Mouse (Mus musculus) hindbrain, embryonic 16.5 days (tissue): ENCODE measurements around the gene Alkbh3. TPM values are rescaled to one million over a fixed set of nuclear protein-coding genes. Genes with fewer than 3 reads are reported as not detected.

ENCODE experiments used
- ATAC-seq: fragments of 200-750 bp; cut with Nextera tagmentation; 2 replicates; pipeline ENCODE4 v1.8.0; 2017; ENCODE audit warnings: moderate TSS enrichment, moderate library complexity
- H3K27ac ChIP-seq: fragments of 300-500 bp; sonication (generic); 2 replicates; pipeline ENCODE4 v1.5.1; 2014; ENCODE audit warnings: low read depth, mild to moderate bottlenecking, control low read depth, low read length, moderate library complexity
- H3K27me3 ChIP-seq: fragments of 300-500 bp; sonication (generic); replicated peaks from 2 replicates; pipeline ENCODE4 v1.6.1; 2014; ENCODE audit warnings: low read length; ENCODE audit not compliant: control insufficient read depth, insufficient read depth
- H3K36me3 ChIP-seq: fragments of 300-500 bp; sonication (generic); 2 replicates; pipeline ENCODE4 v1.6.1; 2014; ENCODE audit warnings: mild to moderate bottlenecking, low read length, moderate library complexity, mixed read lengths; ENCODE audit not compliant: control insufficient read depth, insufficient read depth
- H3K4me1 ChIP-seq: fragments of 300-500 bp; sonication (generic); 2 replicates; pipeline ENCODE4 v1.6.1; 2014; ENCODE audit warnings: low read depth, low read length; ENCODE audit not compliant: control insufficient read depth, insufficient read depth
- H3K4me2 ChIP-seq: fragments of 300-500 bp; sonication (generic); 2 replicates; pipeline ENCODE4 v1.6.1; 2014; ENCODE audit warnings: mild to moderate bottlenecking, low read length, control low read depth, moderate library complexity
- H3K4me3 ChIP-seq: fragments of 300-500 bp; sonication (generic); 2 replicates; pipeline ENCODE4 v1.5.1; 2014; ENCODE audit warnings: mild to moderate bottlenecking, low read length, control low read depth, moderate library complexity
- H3K9ac ChIP-seq: fragments of 300-500 bp; sonication (generic); 2 replicates; pipeline ENCODE4 v1.6.1; 2014; ENCODE audit warnings: low read depth, mild to moderate bottlenecking, control low read depth, low read length, moderate library complexity
- H3K9me3 ChIP-seq: fragments of 300-500 bp; sonication (generic); 2 replicates; pipeline ENCODE4 v1.6.1; 2014; ENCODE audit warnings: mild to moderate bottlenecking, low read length, moderate library complexity; ENCODE audit not compliant: control insufficient read depth
- WGBS: fragments of 180-500 bp; shearing (Covaris S2); extraction: QIAGEN DNeasy Blood & Tissue Kit; methylation state at CpG from one replicate; pipeline ENCODE4 v1.1.7; 2014; 5-methylcytosine and 5-hydroxymethylcytosine counted together
- polyA plus RNA-seq: library from polyadenylated mRNA; unstranded; fragments of >200 nt; fragmentation: Nextera tagmentation; extraction: Ambion mirVana; gene quantifications from 2 replicates; pipeline ENCODE4 v1.2.1, GENCODE M21; 2015

The Alkbh3 gene
- polyA plus RNA-seq, result 43.6 and 44.7 TPM in 2 replicates

DNA sequence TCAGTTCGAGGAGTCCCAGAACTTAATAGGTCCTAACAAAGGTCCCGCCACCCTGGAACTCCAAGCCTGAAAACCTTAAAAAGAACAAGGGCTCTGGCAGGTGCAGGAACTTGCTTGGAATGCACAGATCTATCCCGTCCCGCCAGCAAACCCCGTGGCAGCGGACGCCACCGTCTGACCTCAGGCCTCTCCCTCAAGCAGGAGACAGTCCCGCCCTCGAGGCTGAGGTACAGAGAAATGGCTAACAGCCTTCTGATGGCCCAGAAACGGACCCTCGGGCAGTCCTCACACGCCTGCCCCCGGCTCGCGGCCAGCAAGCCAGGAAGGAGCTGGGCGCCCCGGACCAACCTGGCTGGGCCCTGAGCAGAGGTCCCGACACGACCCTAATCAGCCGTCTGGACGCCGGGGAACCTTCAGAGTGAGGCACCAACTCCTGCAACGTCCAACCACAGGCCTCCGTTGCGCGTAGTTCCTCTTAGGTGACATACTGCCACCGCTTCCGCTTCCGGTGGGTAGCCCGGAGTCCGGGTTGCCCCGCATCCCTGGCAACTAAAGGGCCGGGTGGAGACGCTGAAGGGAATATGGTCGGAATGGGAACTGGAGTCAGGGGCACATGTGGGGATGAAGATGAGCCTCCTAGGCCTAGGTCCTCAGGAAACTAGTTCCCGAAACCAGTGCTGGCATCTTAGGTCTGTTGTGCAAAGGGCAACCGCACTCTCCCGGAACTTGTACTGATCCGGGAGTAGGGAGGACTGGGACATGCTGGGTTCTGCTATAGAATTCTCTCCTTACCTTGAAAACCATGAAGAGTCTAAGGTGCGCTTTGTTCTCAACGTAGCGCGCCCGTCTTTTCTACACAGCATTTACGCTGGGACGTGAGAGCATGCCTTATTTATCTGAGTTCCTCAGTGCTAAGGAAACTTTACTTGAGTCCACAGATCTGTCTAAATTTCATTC, at the start of gene Alkbh3:
Alkbh3 (minus strand) TSS at position 473 of the 957 bp plus-strand sequence.
- Histone ChIP-seq H3K4me1 (peaks cover 12% of the 10 kb centered on the region), H3K27ac (peak within 1 kb of the TSS; percentile 19; the same call in 1 of the 2 replicates), H3K4me2 (peak within 1 kb of the TSS; percentile 78), H3K4me3 (peak within 1 kb of the TSS; percentile 81), H3K36me3 (peaks cover 18% of the 10 kb centered on the region; the same call in 1 of the 2 replicates), H3K9ac (peak within 1 kb of the TSS; percentile 86), H3K9me3 (peaks cover 2% of the 10 kb centered on the region; the same call in 1 of the 2 replicates), H3K27me3 (no peaks in the 10 kb centered on the region)
- 6% methylated on average over 47 of the region's 47 CpGs for WGBS
- ATAC-seq, result peak; percentile 99

DNA sequence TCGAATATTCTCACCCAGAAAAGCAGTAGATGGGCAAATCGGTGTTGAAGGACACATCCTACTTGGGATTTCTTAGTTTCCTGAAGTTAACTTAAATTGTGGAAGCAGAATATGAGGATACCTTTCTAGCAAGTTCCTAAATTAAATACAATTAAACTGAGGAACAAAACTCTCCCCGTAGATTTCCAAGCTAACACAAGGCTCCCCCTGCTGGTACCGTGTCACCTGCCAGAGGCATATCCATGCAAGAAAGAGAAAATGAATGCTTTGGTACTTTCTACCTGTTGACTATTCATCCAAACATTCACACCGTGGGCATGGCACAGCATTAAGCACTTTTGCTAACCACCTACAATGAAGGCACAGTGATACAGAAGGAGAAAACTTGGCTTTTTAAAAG, 48.9 kb upstream of the Alkbh3 start:
- Histone ChIP-seq H3K4me1 (no peaks in the 10 kb centered on the region), H3K27me3 (no peaks in the 10 kb centered on the region), H3K27ac (no peak overlapping the region), H3K9ac (no peak overlapping the region), H3K9me3 (no peaks in the 10 kb centered on the region), H3K4me2 (no peak overlapping the region), H3K4me3 (no peak overlapping the region), H3K36me3 (no peaks in the 10 kb centered on the region)
- no peak for ATAC-seq
- WGBS, result 83% methylated on average over 5 of the region's 5 CpGs

DNA sequence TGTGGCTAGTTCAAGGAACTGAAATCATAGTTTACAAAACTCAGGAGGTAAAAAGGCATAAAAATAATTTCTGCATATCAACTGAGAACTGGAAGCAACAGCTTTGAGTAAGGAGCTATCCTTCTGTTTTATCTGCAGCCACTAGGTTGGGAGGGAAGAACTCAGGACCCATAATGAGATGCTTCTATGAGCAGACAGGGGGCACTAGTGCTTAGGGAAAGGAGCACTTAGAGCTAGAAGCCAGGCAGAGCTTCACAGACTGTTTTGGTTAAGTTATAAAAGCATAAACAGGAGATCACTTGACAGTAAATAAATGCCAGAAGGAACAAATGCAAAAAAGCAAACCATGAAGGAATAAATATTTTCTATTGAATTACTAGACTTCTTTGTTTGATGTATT, 44.2 kb upstream of the Alkbh3 start:
- H3K4me3 ChIP-seq, result no peak overlapping the region
- no peak overlapping the region for H3K27ac ChIP-seq
- H3K9me3 ChIP-seq, result no peaks in the 10 kb centered on the region
- H3K27me3 ChIP-seq, result no peaks in the 10 kb centered on the region
- no peak overlapping the region for H3K4me2 ChIP-seq
- H3K4me1 ChIP-seq, result peaks cover 3% of the 10 kb centered on the region
- H3K36me3 ChIP-seq, result no peaks in the 10 kb centered on the region
- no peak overlapping the region for H3K9ac ChIP-seq
- peak; percentile 85 for ATAC-seq

DNA sequence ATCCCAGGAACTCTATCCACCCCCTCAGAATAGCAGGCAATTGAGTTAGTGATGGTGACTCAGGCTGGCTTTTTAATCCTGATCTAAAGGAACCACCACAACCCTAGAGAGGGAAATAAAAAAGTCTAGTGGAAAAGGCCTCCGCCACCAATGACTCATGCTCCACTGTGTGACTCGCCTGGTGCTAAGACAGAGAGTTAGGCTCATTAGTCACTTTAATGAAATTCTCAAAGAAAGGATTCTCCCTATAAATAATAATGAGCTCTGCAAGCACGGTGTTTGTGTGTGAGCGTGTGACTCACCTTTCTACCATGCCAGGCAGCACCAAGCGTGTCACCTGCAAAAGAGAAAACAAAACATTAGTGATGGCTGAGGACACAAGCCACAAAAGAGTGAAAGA, 41.3 kb upstream of the Alkbh3 start:
- Histone ChIP-seq H3K9ac (no peak overlapping the region), H3K4me1 (peaks cover 18% of the 10 kb centered on the region), H3K9me3 (no peaks in the 10 kb centered on the region), H3K27me3 (no peaks in the 10 kb centered on the region), H3K36me3 (no peaks in the 10 kb centered on the region), H3K27ac (no peak overlapping the region), H3K4me2 (no peak overlapping the region), H3K4me3 (no peak overlapping the region)
- ATAC-seq, result no peak
- WGBS, result 84% methylated on average over 5 of the region's 5 CpGs

DNA sequence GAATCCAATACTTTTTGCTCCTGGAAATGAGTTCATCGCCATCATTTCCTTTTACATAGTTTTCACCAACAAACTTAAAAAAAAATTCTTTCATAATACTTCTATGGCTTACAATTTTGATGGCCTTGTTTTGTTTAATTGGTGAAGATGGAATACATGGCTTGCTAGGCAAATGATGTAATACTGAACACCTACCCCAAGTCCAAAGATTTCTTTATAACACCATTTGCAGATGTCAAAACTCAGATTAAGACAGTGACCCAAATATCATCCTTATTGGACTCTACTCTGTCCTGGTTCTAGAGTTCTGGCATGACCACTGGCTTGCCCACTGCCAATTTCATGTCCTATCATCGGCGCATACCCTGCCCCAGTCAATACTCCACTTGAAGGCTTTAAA, 40.3 kb upstream of the Alkbh3 start:
- ATAC-seq, result no peak
- 96% methylated on average over 3 of the region's 3 CpGs for WGBS
- H3K9ac ChIP-seq, result no peak overlapping the region

DNA sequence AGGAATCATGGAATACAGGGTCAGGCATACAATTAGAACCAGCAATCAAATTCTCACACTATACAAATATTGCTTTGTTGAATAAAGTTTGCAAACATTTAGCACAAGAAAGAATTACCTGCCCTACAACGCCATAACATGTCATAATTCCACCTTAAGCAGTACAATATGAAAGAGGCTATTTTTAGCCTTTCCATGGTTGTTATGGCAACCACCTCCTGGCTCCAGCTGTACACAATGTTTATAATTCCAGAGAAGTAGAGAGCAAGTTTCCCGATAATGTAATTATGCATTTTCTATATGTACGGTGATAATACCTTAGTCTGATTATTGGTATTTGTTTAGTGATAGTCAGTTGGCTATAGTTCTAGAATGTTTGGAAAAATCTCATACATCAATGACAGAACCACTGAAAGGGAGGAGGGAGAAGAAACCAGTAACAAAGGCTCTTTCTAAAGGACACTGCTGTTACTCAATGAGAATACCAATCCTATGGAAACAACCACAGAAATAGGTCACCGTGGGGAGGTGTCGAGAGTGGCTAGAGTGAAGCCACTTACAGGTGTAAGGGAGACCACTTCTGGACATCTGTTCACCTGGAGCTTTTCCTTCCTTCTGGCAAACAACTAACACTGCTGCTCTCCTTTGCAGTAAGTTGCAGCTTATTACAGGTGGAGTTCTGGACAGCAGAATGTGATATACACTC, 39.0 kb upstream of the Alkbh3 start:
- peak overlapping the region; percentile 16; the same call in 1 of the 2 replicates for H3K4me2 ChIP-seq
- no peak overlapping the region for H3K4me3 ChIP-seq
- no peaks in the 10 kb centered on the region for H3K36me3 ChIP-seq
- WGBS, result 48% methylated on average over 5 of the region's 5 CpGs
- peaks cover 25% of the 10 kb centered on the region for H3K4me1 ChIP-seq
- peak overlapping the region; percentile 73 for H3K27ac ChIP-seq
- ATAC-seq, result peak; percentile 77
- H3K9me3 ChIP-seq, result no peaks in the 10 kb centered on the region
- H3K27me3 ChIP-seq, result no peaks in the 10 kb centered on the region
- H3K9ac ChIP-seq, result no peak overlapping the region

More for the DNA sequence above, 40.3 kb upstream of the Alkbh3 start:
- Histone ChIP-seq H3K27me3 (no peaks in the 10 kb centered on the region), H3K4me3 (no peak overlapping the region), H3K4me2 (no peak overlapping the region), H3K27ac (no peak overlapping the region), H3K36me3 (no peaks in the 10 kb centered on the region), H3K4me1 (peaks cover 18% of the 10 kb centered on the region), H3K9me3 (no peaks in the 10 kb centered on the region)

DNA sequence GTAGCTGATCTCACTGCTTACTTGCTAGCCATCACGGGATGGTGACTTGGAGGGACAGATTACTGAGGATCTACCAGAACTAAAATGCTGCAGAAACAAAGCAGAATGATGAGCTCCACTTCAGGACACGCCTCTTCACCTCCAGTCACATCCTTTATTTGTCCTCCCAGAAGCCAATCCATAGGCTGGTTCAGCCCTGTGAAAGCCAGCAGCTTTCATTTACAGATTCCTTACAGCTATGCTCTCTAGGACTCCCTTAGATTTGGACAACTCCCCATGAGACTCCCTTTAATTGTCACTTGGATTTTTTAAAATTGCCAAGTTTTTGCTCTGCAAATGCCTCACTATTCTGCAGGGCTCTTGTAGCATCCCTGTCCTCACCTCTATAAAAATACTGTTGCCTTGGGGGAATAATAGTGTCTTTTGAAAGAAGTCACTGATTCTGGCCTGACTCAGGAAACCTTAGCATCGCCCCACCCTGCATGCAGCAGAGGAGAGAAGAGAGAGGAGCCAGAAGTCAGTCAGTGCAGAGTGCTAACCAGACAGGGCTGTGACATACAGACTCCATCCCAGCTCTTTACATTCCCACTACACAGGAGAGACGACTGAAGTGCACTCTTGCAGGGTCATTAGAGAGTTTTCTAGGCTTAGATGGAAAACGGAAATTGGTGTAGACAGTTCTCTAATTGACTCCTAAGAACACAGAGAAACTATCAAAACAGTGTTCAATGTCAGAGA, 38.3 kb upstream of the Alkbh3 start:
- 0 out of 2 replicates have a peak, but pooled peaks have one; percentile 34 for ATAC-seq
- Histone ChIP-seq H3K9me3 (no peaks in the 10 kb centered on the region), H3K4me1 (peaks cover 29% of the 10 kb centered on the region), H3K4me2 (peak overlapping the region; percentile 16; the same call in 1 of the 2 replicates), H3K27ac (peak overlapping the region; percentile 73), H3K27me3 (no peaks in the 10 kb centered on the region), H3K9ac (no peak overlapping the region), H3K4me3 (no peak overlapping the region), H3K36me3 (no peaks in the 10 kb centered on the region)
- 63% methylated on average over 5 of the region's 5 CpGs for WGBS

DNA sequence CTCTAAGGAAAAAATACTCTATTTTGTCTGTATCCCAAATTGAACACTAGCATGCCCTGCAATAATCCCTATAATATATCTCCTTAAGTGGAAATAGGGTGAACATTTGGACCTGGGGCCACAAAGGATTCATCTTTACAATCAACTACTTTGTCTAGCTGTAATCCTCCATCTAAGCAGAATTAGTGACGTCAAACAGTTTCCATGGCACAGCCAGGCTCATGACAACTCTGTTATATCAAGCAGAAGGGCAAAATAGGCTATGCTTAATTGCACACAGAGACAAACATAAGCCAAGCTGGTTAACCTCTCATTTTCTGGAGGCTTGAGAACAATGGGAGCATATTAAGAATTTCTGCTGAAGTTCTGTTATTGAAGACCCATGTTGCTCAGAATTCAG, 37.7 kb upstream of the Alkbh3 start:
- no peak overlapping the region for H3K4me3 ChIP-seq
- no peaks in the 10 kb centered on the region for H3K27me3 ChIP-seq
- H3K4me2 ChIP-seq, result no peak overlapping the region
- H3K9me3 ChIP-seq, result no peaks in the 10 kb centered on the region
- no peak for ATAC-seq
- H3K9ac ChIP-seq, result no peak overlapping the region
- no peaks in the 10 kb centered on the region for H3K36me3 ChIP-seq
- peak overlapping the region; percentile 73 for H3K27ac ChIP-seq
- 25% methylated on average over 1 of the region's 1 CpGs for WGBS
- H3K4me1 ChIP-seq, result peaks cover 31% of the 10 kb centered on the region
